Mouse (Mus musculus): ENCODE data around the gene Tradd. TPM values are rescaled to one million over a fixed set of nuclear protein-coding genes. Genes with fewer than 3 reads are reported as not detected.
"Not testable (repeated sequence)": the region's sequence is repeated elsewhere in the genome, so short reads cannot be mapped to it uniquely, and the experiment has no call there.

The Tradd gene
- polyA plus RNA-seq, 1 experiment from 2014 or later = 16.7 TPM

DNA sequence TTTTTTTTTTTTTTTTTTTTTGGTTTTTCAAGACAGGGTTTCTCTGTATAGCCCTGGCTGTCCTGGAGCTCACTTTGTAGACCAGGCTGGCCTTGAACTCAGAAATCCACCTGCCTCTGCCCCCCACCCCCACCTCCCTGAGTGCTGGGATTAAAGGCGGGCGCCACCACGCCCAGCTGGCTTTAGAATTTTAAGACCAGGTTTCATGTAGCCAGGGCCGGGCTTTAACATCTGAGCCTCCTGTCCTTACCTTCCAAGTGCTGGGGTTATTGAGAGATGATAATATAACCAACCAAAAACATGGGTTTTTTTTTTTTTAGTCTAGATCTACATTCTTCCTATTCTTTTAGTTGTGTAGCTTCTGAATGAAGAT, 32.1 kb downstream of the Tradd start:
- not testable (repeated sequence) for H3K9me3 ChIP-seq (replicated peaks); H3K4me3 ChIP-seq (replicated peaks); ATAC-seq (ENCODE audit: low read depth); H3K27ac ChIP-seq; H3K9ac ChIP-seq; H3K27me3 ChIP-seq; H3K4me2 ChIP-seq; DNase-seq
- Histone ChIP-seq H3K4me1 (replicated peaks) (peaks cover 41% of the 10 kb centered on the region), H3K36me3 (peaks cover 28% of the 10 kb centered on the region)
- 71% methylated on average over 4 of the region's 4 CpGs for WGBS (ENCODE audit: insufficient replicate concordance)

DNA sequence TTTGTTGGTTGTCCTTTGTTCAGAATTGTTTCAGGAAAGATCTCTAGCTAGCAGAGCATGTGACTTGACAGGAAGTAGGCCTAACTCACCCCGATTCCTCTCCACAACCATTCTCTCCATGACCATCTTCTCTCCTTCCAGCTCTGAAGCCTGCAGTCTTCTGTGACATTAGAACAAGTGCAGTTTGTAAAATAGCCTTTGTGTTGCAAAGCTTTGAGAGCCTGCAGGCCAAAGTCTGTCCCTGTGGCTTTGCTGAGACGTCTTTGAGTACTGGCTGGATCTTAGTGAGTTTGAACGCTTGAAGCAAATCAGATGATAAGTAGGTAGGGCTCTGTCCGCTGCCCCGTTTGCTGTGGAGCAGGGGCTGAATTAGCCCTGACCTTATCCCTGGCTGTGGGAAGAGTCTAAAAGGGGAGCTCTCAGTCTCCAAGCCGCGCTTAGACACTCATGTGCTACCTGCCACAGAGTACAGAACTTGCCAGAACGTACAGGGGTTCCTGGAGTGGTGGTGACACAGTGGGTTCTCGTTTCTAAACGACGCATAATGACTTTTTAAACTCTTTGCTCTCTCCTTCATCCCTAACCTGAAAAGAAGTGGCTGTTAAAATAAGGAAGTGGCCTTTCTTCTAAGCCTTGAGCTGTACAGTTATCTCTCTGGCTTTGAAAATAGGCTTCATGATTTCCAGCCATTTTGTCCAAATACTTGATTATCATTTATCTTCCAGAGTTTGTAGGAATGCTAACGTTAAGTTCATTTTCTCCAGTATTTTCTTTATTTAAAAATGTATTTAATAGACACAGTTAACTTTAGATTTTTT, 32.7 kb downstream of the Tradd start:
- no peaks in the 10 kb centered on the region for H3K9me3 ChIP-seq (replicated peaks)
- H3K27ac ChIP-seq = no peak overlapping the region
- H3K4me3 ChIP-seq (replicated peaks) = no peak overlapping the region
- peaks cover 28% of the 10 kb centered on the region for H3K36me3 ChIP-seq
- no peak overlapping the region for H3K4me2 ChIP-seq
- H3K9ac ChIP-seq = no peak overlapping the region
- ATAC-seq (ENCODE audit: low read depth) (no peak), DNase-seq (no peak)
- WGBS (ENCODE audit: insufficient replicate concordance) = 71% methylated on average over 12 of the region's 12 CpGs
- H3K27me3 ChIP-seq = no peaks in the 10 kb centered on the region
- peaks cover 46% of the 10 kb centered on the region for H3K4me1 ChIP-seq (replicated peaks)

DNA sequence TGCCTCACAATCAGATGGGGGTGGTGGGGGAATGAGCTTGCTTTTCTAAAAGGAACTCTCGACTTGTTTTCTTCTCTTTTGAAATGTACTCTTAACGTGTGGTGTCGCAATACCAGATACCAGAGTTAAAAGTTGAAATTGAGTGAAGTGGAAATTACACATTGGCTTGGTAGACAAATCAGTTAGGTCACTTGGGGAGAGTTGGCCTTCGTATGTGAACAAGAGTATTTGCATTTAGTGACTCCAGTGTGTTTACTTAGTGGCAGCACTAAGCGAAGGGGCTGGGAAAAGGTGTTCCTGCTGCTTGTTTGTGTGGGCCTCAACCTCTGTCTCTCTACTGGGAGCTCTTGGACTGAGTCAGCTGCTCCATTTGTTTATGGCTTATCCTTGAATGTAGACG, 38.5 kb downstream of the Tradd start:
- peak overlapping the region; percentile 94 for H3K9ac ChIP-seq
- H3K27me3 ChIP-seq = no peaks in the 10 kb centered on the region
- peak overlapping the region; percentile 91 for H3K4me3 ChIP-seq (replicated peaks)
- ATAC-seq (ENCODE audit: low read depth) (no peak), DNase-seq (peak; percentile 4)
- WGBS (ENCODE audit: insufficient replicate concordance) = 12% methylated on average over 6 of the region's 6 CpGs
- peak overlapping the region; percentile 82 for H3K4me2 ChIP-seq
- no peaks in the 10 kb centered on the region for H3K9me3 ChIP-seq (replicated peaks)
- H3K36me3 ChIP-seq = no peaks in the 10 kb centered on the region
- H3K27ac ChIP-seq = peak overlapping the region; percentile 89
- H3K4me1 ChIP-seq (replicated peaks) = peaks cover 34% of the 10 kb centered on the region

DNA sequence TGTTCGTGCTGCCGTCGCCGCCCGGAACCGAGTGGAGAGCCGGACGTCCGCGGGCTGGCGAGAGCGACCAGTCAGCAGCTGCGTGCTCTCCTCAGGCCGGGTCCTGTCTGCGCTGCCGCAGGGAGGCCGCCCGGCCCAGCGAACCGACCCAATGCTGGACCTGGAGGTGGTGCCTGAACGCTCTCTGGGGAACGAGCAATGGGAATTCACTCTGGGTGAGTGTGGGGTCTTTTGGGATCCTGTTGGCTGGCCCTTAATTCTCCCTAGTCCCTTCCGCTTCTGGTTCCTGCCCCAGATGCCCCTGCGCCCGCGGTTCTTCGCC, 39.2 kb downstream of the Tradd start:
- H3K4me1 ChIP-seq (replicated peaks) = peaks cover 34% of the 10 kb centered on the region
- H3K9ac ChIP-seq = peak overlapping the region; percentile 94
- H3K9me3 ChIP-seq (replicated peaks) = no peaks in the 10 kb centered on the region
- ATAC-seq (ENCODE audit: low read depth) (no peak), DNase-seq (no peak)
- H3K4me3 ChIP-seq (replicated peaks) = peak overlapping the region; percentile 91
- H3K4me2 ChIP-seq = peak overlapping the region; percentile 82
- WGBS (ENCODE audit: insufficient replicate concordance) = under 1% methylated on average over 27 of the region's 27 CpGs
- H3K27ac ChIP-seq = peak overlapping the region; percentile 89
- no peaks in the 10 kb centered on the region for H3K36me3 ChIP-seq
- H3K27me3 ChIP-seq = no peaks in the 10 kb centered on the region

DNA sequence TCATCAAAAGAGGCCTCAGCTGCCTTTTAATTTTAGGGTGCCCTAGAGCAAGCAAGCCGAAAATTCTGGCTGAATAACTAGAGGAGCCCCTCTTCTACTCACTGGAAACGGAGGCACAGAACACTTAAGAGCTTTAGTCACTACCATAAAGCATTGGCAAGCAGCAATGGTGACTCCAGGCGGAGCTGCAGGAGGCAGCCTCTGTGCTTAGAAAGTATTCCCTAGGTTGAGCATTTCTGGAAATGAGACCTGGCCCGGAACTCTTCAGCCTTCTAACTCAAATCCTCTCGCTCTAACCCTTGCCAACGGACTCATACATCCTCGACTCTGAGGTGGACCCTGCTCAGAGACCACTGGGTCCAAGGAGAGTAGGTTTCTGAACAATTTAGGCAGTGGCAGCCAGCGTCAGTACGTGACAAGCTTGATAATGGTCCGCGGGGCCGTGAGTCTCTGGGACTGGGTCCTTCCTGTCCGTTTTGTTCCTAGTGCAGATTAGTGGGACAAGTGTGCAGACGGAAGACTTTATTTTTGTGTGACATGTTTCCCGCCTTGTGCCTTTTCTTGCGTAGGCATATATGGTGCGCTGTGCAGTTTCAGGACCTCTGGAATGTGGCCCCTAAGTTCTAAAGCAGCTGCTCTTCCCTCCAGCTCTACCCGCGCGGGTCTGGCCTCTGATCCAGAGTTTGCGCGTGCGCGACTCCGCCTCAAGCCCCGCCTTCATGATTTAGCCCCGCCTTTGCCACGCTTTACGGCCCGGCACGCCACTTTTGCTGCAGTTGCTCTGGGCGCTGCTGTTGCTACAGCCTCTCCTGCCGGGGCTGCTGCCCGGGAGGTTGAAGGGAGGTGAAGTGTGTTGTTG, 39.8 kb downstream of the Tradd start, which contains the start of gene D230025D16Rik:
Gene D230025D16Rik (plus strand): TSS at position 733 of the 859 bp plus-strand sequence.
- peak; percentile 96 for DNase-seq
- H3K27me3 ChIP-seq = no peaks in the 10 kb centered on the region
- no peaks in the 10 kb centered on the region for H3K36me3 ChIP-seq
- 5% methylated on average over 34 of the region's 34 CpGs for WGBS (ENCODE audit: insufficient replicate concordance)
- peak within 1 kb of the TSS; percentile 82 for H3K4me2 ChIP-seq
- no peaks in the 10 kb centered on the region for H3K9me3 ChIP-seq (replicated peaks)
- H3K27ac ChIP-seq = peak within 1 kb of the TSS; percentile 89
- peak; percentile 91 for ATAC-seq (ENCODE audit: low read depth)
- peaks cover 34% of the 10 kb centered on the region for H3K4me1 ChIP-seq (replicated peaks)
- peak within 1 kb of the TSS; percentile 94 for H3K9ac ChIP-seq
- peak within 1 kb of the TSS; percentile 91 for H3K4me3 ChIP-seq (replicated peaks)

DNA sequence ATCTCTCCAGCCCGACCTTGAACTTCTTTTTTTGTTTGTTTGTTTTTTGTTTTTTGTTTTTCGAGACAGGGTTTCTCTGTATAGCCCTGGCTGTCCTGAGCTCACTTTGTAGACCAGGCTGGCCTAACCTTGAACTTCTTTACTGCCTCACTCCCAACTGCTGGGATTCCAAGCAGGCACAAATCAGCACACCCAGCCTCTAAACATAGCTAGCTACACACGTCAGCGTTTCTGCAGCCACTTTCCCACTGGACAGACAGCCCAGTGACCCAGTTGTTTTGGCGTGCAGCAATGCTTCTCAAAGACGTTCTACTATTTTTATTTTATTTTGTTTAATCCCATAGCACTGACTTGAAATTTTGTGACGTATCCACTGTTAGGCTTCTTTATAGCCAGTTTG, 40.6 kb downstream of the Tradd start:
- DNase-seq (no peak), ATAC-seq (ENCODE audit: low read depth) (no peak)
- no peaks in the 10 kb centered on the region for H3K36me3 ChIP-seq
- H3K9ac ChIP-seq = peak overlapping the region; percentile 76; the same call in 1 of the 2 replicates
- WGBS (ENCODE audit: insufficient replicate concordance) = 75% methylated on average over 7 of the region's 7 CpGs
- no peaks in the 10 kb centered on the region for H3K9me3 ChIP-seq (replicated peaks)
- H3K27ac ChIP-seq = peak overlapping the region; percentile 83; the same call in 1 of the 2 replicates
- H3K27me3 ChIP-seq = no peaks in the 10 kb centered on the region
- peaks cover 34% of the 10 kb centered on the region for H3K4me1 ChIP-seq (replicated peaks)
- no peak overlapping the region for H3K4me3 ChIP-seq (replicated peaks)
- H3K4me2 ChIP-seq = peak overlapping the region; percentile 82

DNA sequence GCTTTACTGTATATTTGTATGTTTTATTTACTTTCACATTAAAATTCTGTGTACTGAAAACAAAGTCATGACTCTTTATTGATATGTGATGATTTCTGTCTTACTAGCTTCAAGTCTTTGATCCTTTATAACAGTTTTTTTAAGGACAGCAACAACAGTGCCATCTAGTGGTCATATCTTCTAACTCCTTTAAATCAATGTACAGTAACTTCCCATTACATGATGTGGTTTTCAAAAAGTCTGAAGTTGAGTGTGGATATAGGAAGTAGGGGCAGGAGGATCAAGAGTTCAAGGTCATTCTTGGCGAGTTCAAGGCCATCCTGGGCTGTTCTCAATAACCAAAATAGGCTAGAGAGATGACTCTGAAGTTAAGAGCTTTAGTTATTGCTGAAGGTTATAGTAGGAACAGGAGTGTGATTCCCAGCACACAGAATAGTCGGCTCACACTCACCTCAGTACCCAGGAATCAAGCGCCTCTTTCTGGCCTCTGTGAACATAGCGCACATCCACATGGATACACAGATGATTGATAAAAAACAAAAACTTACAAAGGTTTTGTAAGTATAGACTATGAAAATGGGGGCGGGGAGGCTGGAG, 46.4 kb downstream of the Tradd start:
- DNase-seq = no peak
- no peak overlapping the region for H3K4me2 ChIP-seq
- no peak overlapping the region for H3K4me3 ChIP-seq (replicated peaks)
- H3K27ac ChIP-seq = no peak overlapping the region
- H3K4me1 ChIP-seq (replicated peaks) = no peaks in the 10 kb centered on the region
- no peaks in the 10 kb centered on the region for H3K27me3 ChIP-seq
- 59% methylated on average over 5 of the region's 5 CpGs for WGBS (ENCODE audit: insufficient replicate concordance)
- no peaks in the 10 kb centered on the region for H3K36me3 ChIP-seq
- H3K9ac ChIP-seq = no peak overlapping the region
- no peak for ATAC-seq (ENCODE audit: low read depth)
- no peaks in the 10 kb centered on the region for H3K9me3 ChIP-seq (replicated peaks)

DNA sequence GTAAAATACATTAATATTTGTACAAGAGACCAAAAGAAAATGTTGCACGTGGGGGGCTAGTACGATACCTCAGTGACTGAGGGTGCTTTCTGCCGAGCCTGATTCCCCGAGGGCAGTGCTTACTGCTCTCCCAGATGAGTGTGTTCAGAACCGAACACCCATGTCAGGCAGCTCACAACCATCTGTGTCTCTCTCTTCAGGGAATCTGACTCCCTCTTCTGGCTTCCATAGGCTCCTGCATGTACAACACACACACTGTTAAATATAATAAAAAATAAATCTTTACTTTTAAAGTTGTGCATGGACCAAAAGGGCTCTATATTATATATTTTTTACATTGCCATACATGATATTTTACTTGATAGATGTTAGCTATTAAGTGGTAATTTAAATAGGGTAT, 50.3 kb downstream of the Tradd start:
- no peak for ATAC-seq (ENCODE audit: low read depth)
- Histone ChIP-seq H3K4me3 (replicated peaks) (no peak overlapping the region), H3K27ac (no peak overlapping the region), H3K9me3 (replicated peaks) (no peaks in the 10 kb centered on the region), H3K9ac (no peak overlapping the region), H3K4me1 (replicated peaks) (peaks cover 10% of the 10 kb centered on the region), H3K4me2 (no peak overlapping the region), H3K36me3 (no peaks in the 10 kb centered on the region), H3K27me3 (no peaks in the 10 kb centered on the region)
- no peak for DNase-seq
- WGBS (ENCODE audit: insufficient replicate concordance) = 80% methylated on average over 5 of the region's 5 CpGs

DNA sequence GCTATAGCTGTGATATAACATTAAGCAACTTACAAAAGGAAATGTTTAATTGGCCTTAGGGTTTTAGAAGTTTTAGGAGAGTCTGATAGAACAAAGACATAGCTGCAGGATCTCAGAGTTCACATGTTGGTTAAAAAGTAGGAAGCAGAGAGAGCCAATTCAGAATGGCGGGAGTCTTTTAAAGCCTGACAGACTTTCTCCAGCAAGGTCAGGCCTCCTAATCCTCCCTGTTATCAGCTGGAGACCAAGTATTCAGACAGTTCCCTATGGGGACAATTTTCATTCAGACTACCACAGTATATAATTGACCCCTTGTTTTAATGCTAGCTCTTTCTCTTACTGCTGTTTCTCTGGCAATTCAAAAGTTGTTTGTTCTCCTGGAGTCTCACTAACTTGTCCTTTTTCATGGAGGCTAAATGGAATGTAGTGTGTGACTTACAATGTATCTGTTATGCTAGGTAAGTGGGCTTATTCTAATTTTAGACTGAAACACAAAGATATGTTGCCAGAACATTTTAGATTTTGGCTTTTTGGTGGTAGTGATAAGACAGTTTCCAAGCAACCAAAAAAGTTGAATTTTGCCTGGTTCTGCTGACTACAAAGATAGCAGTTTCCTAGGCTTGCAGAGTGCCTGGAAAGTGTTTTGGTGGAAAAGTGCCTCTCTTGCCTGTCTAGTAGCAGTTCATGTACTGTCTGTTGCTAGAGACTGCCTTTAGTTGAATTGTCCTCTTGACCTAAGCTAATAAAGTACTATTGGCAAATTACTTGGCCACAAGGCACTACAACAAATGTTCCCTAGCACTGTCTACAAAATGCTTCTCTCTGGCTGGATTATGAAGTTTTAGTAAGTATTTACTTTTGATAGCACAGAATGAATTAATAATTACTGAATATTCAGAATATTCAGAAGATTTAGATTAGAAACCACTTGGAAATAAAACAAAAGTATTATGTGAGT, 55.0 kb downstream of the Tradd start:
- 32% methylated on average over 1 of the region's 1 CpGs for WGBS (ENCODE audit: insufficient replicate concordance)
- no peak for DNase-seq
- no peaks in the 10 kb centered on the region for H3K36me3 ChIP-seq
- 0 out of 2 replicates have a peak overlapping the region, but pooled peaks have one; percentile 12 for H3K27ac ChIP-seq
- no peak overlapping the region for H3K4me2 ChIP-seq
- no peaks in the 10 kb centered on the region for H3K27me3 ChIP-seq
- H3K9ac ChIP-seq = no peak overlapping the region
- ATAC-seq (ENCODE audit: low read depth) = peak; percentile 57; the same call in 1 of the 2 replicates
- H3K9me3 ChIP-seq (replicated peaks) = no peaks in the 10 kb centered on the region
- peaks cover 15% of the 10 kb centered on the region for H3K4me1 ChIP-seq (replicated peaks)
- H3K4me3 ChIP-seq (replicated peaks) = no peak overlapping the region
